Mouse (Mus musculus) cortical plate, adult 2 months (tissue): ENCODE results near the gene Mrpl27.

Experiments
- CTCF ChIP-seq: fragments of 200-500 bp; IDR thresholded peaks from 2 replicates; pipeline ENCODE4 v1.5.1; 2011; ENCODE audit warnings: mild to moderate bottlenecking, control low read depth, low read length; ENCODE audit not compliant: insufficient read depth; ENCODE audit errors: extremely low read depth
- POLR2A ChIP-seq: fragments of 200-500 bp; IDR thresholded peaks from 2 replicates; pipeline ENCODE4 v1.6.1; 2011; ENCODE audit warnings: mild to moderate bottlenecking, low read length, control low read depth; ENCODE audit not compliant: insufficient read depth; ENCODE audit errors: extremely low read depth

DNA sequence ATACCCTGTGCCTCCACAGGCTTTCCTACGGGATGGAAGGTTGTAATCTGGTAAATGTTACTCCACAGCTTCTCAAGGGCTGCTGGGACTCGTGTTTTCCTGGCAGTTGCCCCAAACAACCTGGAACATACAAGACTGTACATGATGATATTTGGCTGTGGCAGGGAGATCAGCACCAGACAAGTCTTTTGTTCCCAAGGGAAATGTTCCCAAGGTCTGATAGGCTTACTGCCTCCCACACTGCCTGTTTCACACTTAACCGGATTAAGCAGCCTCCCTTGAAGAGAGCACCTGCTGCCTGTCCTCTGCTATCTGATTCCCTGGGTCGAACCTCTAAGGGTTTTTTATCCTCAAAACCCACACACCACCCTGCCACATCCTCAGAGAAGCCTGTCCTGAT is 38.1 kb upstream of the Mrpl27 start:
- TF ChIP-seq CTCF (no peak), POLR2A (no peak)
